Mouse (Mus musculus): ENCODE data around the gene Myt1l.

The Myt1l gene

GRCm38 (mm10) chr12:29723722-29724338 is 195.6 kb downstream of the Myt1l start:
- DNase-seq (ENCODE audit: low read depth) = no peak

DNA sequence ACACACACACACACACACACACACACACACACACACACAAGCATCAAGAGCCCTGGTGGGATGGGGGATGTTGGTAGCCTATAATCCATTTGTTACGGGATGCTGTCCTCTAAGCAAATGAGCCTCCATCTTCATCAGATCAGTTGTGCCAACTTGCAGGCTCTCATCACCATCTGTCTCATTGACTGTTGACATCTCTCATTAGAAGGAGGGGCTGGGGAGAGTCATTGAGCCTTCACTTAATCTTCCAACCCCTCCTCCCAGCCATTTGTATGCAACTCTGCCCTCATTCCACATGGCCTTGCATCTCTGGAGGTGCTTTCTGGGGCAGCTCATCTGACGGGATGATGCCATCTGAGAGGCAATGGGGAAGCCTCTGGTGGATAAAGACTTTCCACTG is 200.1 kb downstream of the Myt1l start:
- no peak for DNase-seq (ENCODE audit: low read depth)

DNA sequence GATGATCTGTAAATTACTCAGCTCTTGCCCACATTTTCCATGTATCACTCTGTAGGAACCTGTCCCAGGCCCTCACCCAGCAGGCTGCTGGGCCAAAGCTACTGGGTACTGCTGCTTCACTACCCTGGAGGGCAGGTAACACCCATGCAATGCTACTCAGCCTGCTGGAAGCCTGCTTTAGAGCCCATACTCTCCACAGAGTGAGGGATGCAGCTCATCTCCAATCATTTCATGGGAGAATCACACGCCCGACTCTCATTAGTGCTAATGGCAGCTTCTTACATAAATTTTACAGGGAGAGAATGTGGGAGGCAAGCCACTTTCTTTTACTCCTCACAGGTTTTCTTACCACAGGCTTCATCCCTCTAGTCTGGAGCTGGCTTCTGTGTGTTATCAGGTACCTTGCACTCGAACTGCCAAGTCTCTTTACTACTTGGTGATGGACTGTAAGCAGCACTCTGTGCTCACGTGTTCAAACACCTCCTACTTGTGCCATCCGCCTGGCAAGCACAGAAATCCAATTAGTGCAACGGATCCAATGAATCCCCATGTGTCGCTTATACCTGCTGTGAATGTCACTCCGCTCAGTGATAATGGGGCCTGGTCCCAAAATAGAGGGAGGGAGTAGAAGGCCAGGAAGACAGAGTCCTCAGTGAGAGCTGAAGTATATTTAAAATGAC is 212.3 kb downstream of the Myt1l start:
- no peak for DNase-seq (ENCODE audit: low read depth)

- DNase-seq (ENCODE audit: low read depth) = no peak
These were observed 213.0 kb downstream of the Myt1l start for GRCm38 (mm10) chr12:29741181-29741580.

- DNase-seq (ENCODE audit: low read depth) = no peak
These were observed 222.5 kb downstream of the Myt1l start for GRCm38 (mm10) chr12:29750604-29751128.

- no peak for DNase-seq (ENCODE audit: low read depth)
These were observed 227.1 kb downstream of the Myt1l start for GRCm38 (mm10) chr12:29755086-29755871.

- no peak for DNase-seq (ENCODE audit: low read depth)
These were observed 227.7 kb downstream of the Myt1l start for GRCm38 (mm10) chr12:29755872-29756265.

DNA sequence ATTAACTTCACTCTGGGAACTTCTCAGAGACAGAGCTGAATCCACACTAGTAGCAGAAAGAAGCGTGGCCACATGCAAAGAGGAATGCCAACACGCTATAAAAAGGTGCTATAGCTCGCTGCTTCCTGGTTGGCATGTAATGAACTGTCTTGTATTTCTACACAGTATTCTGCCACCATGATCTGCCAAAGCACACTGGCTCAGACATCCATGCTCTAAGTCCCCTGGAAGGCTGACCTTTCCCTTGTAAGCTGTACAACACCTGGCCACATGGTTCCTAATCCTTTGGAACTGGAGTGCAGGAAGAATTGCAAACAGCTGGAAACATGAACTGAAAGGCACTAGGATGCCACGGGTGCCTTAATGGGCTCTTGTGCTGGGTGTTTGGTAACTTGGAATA is 232.4 kb downstream of the Myt1l start:
- no peak for DNase-seq (ENCODE audit: low read depth)

DNA sequence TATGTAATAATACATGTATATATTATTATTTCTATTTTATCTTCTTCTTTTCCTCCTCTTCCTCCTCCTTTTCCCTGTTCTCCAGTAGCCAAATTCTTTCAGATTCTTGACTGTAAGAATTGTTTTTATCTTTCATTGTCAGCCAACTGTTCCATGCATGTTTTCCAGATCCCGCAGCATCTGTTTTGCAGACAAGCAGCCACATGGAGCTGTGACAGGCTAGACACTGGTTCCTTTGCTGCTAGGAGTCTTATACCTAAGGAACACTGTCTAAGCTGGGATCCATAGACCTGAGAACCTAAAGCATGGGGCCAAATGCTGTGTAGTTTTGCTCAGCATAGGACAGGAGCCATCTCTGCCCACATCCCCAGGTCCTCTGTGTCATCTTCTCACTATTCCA is 238.0 kb downstream of the Myt1l start:
- no peak for DNase-seq (ENCODE audit: low read depth)

DNA sequence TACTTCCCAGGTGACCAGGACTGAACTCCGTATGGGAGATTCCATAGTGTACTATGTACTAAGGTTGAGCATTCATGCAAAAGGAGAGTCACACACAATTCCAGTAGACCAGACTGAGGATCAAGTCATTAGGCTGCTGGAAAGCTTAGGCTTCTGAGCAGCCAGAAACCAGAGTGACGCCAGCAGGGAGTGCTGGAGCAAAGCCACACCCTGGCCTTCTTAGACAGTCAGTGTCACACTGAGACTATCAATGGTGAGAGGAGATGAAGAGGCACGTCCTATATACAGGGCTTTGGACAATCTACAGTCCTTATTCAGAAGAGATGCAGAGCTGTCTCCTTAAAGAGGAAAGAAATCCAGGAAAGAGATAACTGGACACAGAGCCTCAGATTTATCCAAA is 243.6 kb downstream of the Myt1l start:
- DNase-seq (ENCODE audit: low read depth) = no peak

GRCm38 (mm10) chr12:29772401-29772800 is 244.2 kb downstream of the Myt1l start:
- no peak for DNase-seq (ENCODE audit: low read depth)

DNA sequence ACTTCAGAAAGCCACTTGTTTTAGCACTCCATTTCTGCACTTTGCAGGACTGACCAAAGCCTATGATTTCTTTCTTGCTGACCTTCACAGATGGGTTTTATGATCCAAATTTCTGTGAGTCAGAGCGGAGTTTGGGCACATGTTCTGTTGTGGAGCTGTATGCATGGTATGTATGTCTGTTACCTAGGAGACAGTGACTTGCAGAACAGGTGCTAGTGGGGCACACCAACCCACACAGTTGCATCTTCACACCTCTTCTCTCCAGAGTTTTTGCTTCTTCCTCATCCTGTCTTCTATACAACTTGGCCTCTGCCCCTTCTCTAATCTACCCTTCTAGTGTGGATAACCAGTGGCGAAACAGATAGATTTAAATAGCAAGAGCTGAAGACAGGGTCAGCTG is 250.7 kb downstream of the Myt1l start:
- no peak for DNase-seq (ENCODE audit: low read depth)

- no peak for DNase-seq (ENCODE audit: low read depth)
These were observed 261.3 kb downstream of the Myt1l start for GRCm38 (mm10) chr12:29789319-29790050.

DNA sequence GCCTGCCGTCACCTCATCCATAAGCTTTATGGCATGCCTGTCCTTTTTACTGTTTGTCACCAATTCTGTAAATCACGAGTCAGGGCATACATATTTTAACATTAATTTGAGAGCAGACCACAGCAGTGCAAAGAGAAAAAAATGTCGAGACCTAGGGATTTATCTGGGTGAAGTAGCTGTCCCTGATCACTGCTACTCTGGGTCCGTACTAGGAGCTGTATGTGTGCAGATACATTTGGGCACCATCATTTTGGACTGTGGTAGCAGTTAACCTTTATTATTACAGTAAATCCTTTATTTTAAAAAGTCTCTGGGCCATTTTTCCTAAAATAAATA is 261.8 kb downstream of the Myt1l start:
- no peak for DNase-seq (ENCODE audit: low read depth)

DNA sequence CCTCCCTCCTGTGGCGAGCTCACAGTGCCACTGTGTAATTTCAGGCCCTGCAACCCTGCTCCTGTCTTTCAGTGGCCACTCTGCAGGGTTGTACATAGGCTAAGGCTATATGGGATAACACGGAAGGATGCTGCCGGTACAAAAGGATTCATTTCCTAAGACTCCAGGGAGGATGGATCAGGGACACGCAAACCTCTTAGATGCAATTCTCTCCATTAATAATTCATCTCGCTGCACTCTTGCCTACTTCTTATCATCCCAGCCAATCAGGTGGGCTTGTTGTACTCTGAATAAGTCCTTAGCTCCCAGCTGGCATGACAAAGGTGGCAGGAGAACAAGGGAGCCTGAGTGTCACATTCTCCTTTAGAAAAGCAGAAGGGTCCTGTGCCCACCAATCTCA is 264.8 kb downstream of the Myt1l start:
- no peak for DNase-seq (ENCODE audit: low read depth)

- peak; percentile 2 for DNase-seq (ENCODE audit: low read depth)
These were observed 267.0 kb downstream of the Myt1l start for GRCm38 (mm10) chr12:29795107-29795673.

DNA sequence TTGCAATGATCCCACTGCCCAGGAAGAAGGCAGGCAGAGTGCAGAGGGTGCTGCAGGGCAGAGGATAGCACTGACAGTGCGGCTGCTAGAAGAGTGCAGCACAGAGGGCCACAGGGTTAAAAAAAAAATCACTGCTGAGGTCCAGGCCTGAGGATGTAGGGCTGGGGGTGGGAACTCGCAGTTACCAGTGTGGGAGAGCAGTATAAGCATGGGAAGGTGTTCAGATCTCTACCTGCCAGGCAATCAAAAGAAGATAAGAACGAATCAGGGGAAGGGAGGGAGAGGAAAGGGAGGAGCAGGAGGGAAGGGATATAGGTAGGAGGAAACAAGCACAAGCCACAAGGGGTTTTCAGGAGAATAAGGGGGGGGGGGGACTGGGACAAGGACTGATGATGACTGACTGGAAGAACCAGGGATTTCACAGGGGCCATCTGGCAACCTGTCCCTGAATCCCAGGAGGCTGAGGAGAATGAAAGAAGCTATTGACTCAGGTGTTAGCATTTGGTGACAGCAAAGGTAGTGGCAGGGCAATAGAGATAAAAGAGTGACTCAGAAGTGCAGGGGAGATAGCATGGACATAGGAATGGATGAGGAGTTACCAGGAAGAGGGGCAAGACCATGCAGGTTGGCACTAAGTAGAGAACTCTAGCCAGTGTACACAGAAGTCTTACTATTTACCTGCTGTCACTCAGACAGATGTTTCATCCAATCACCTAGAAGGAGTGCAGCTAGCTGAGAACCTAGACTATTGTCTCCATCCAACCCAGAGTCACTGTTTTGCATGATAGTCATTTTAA is 270.6 kb downstream of the Myt1l start:
- no peak for DNase-seq (ENCODE audit: low read depth)

DNA sequence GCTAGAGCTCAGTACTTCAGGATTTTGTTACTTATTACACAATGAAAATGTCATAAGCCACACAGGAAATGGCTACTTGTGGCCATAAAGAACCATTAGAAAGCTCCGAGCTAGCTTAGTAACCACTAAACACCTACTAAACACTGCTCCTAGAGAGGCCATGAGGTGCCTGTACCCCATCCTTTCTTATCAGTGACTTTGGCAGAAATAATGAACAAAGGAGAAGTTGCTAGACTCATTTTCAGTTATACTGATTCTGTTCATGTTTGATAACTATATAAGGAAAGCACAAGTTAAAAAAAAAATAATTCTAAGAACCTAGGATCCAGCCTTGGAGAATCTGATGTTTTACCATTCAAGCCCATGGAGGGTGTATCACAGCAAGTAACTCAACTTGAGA is 278.2 kb downstream of the Myt1l start:
- peak; percentile 1 for DNase-seq (ENCODE audit: low read depth)

GRCm38 (mm10) chr12:29809569-29810185 is 281.5 kb downstream of the Myt1l start:
- no peak for DNase-seq (ENCODE audit: low read depth)

DNA sequence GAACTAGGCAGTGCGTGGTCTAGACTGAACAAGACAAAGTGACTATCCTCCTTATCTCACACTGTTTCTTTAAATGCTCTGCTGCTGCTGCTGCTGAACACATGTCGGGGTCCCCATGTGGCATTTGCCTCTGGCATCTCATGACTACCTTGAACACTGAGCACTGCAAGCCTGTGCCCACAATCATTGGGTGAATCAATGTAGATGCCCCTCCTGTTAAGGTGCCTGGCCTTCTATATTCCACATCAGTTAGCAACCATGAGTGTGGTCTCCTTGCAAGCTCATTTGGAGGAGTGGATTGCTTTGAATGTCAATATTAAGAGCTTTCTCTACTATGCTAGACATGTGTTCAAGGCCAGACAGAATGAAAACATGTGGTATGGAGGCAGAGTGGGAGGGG is 287.3 kb downstream of the Myt1l start:
- no peak for DNase-seq (ENCODE audit: low read depth)

GRCm38 (mm10) chr12:29816130-29816529 is 287.9 kb downstream of the Myt1l start:
- no peak for DNase-seq (ENCODE audit: low read depth)

Measured in 416B (cell line).